Mouse (Mus musculus) bone marrow macrophage, adult 2 months (primary cell): Measurements from ENCODE around the gene Med12l. TPM values are rescaled to one million over a fixed set of nuclear protein-coding genes. Genes with fewer than 3 reads are reported as not detected.

Source experiments
- H3K27ac ChIP-seq: 2 replicates; pipeline ENCODE4 v1.5.1; 2012; ENCODE audit warnings: low read depth, low read length; ENCODE audit not compliant: insufficient read depth
- H3K4me1 ChIP-seq: 2 replicates; pipeline ENCODE4 v1.6.1; 2012; ENCODE audit warnings: low read length; ENCODE audit not compliant: control insufficient read depth, insufficient read depth
- H3K4me3 ChIP-seq: 2 replicates; pipeline ENCODE4 v1.5.1; 2012; ENCODE audit warnings: mild to moderate bottlenecking, low read length, moderate library complexity; ENCODE audit not compliant: insufficient read depth
- CTCF ChIP-seq: IDR thresholded peaks from 2 replicates; pipeline ENCODE4 v1.5.1; 2012; ENCODE audit warnings: low read depth, mild to moderate bottlenecking, low read length, moderate library complexity
- POLR2A ChIP-seq: IDR thresholded peaks from 2 replicates; pipeline ENCODE4 v1.6.1; 2012; ENCODE audit warnings: mild to moderate bottlenecking, low read depth, low read length, borderline replicate concordance
- polyA plus RNA-seq: library from polyadenylated mRNA; stranded (reverse); fragments of >200 nt; gene quantifications from 2 replicates; pipeline ENCODE4 v1.2.4, GENCODE M21; 2012; ENCODE audit not compliant: missing spikeins, insufficient read depth, insufficient read length

The Med12l gene
- polyA plus RNA-seq, 1 experiment = 0.44 TPM

DNA sequence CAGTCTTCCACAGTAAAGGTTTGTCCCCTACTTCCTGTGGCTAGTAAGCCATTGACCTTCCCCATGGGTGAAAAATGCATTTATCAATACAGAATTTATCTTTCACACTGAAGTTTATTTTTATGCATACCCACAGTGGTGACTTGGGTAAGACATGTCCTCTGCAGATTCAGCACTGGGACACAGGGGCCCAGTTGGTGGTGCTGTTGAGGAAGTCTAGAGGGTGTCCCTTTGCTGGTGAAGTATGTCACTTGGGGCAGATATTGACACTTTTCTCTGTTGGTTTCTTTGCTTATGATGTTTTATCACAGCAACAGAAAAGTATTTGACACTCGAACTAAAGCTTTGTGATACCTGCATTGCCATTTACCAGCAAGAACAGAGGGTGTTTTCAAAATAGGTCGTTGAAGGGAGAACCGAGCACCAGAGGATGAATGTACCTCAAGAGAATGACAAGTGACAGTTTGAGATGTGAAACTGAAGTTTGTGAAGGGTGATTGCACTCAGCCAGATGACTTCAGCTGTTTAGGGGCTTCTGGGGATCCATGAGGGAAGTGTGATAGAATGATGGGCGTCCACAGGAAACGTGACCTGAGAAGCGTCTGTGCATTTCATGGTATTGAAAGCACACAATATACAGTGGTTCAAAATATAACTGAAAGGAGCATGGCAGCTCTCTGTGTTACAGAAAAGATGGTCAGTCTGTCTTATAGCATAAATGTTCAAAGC is 169.0 kb downstream of the Med12l start:
- no peak overlapping the region for H3K27ac ChIP-seq
- no peak for TF ChIP-seq POLR2A
- no peak for TF ChIP-seq CTCF
- H3K4me3 ChIP-seq = no peak overlapping the region
- peaks cover 9% of the 10 kb centered on the region for H3K4me1 ChIP-seq

DNA sequence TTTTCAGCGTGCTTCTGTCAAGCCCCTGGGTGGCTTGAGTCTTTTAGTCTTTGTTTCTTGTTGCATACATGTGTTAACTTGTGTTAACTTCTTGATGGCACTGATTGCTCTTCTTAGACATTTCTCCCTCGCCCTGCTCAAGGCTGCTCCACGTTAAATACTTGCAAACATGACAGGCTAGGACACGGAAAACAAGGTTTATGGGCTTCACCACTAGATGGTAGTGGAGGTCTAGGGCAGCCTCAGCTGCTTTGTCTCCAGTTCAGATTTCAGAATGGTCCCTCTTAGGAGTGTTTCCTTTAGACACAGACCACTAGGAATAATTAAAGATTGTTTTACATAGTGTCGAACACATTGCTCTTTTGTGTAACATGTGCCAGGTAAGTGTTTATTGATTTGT is 169.6 kb downstream of the Med12l start:
- Histone ChIP-seq H3K4me1 (peaks cover 9% of the 10 kb centered on the region), H3K27ac (no peak overlapping the region), H3K4me3 (no peak overlapping the region)
- no peak for TF ChIP-seq CTCF
- TF ChIP-seq POLR2A = no peak

DNA sequence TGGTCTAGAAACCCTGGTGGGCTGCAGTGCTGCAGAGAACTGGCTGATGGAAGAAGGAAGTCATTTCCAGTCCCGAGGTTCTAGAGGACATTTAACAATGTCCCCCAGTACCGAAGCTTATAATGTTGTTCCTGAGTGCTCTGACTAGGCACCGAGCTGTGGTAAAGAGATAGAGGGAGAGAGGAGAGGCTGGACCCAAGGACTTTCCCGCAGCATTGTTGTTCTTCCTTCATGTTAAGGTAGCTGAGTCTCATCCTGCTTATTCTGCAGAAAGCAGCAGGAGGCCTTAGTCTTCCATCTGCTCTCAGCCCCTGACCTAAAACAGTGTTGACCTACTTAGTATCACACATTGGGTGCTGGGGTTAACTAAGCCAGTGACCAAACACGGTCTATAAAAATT is 171.2 kb downstream of the Med12l start:
- Histone ChIP-seq H3K27ac (no peak overlapping the region), H3K4me3 (no peak overlapping the region), H3K4me1 (peaks cover 6% of the 10 kb centered on the region)
- TF ChIP-seq CTCF (no peak), POLR2A (no peak)

DNA sequence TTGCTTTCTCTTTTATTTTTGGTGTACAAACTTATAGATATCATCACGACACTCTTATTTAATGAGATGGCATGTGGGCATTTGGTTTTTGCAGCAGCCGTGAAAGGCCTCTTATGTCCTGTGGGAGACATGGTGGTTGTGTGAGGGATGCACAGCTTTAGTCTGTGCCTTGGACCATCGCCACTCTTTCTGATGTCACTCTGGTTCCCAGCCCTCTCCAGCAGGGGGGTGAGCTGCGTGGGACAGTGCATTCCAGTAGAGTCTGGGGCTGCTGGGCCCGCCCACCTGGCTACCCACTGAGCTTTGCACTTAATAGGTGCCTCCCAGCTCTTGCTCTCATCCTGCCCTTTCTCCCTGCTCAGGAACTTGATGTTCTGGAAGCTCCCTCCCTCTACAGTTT is 175.5 kb downstream of the Med12l start:
- H3K4me1 ChIP-seq = peaks cover 6% of the 10 kb centered on the region

DNA sequence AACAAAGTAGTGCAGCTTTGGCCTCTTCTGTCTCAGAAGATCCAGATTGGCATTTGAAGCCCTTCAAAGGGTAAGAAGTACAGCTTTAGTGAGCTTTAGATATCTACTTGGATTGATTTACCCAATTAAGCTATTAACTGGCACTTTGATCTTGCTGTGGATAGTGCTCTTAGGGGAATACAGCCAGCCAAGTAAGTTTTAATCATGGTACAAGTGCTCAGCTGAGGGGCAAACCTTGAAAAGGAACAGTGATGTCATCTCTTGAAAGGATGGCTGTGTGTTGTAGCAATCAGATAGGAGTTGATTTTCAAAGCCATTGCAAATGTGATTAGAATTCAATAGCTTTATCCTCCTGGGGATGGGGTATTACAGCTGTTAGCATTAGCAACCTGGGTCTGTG is 176.5 kb downstream of the Med12l start:
- TF ChIP-seq POLR2A (no peak), CTCF (no peak)
- Histone ChIP-seq H3K4me1 (peaks cover 6% of the 10 kb centered on the region), H3K27ac (no peak overlapping the region), H3K4me3 (no peak overlapping the region)

More for the DNA sequence above, 175.5 kb downstream of the Med12l start:
- Histone ChIP-seq H3K27ac (no peak overlapping the region), H3K4me3 (no peak overlapping the region)
- no peak for TF ChIP-seq POLR2A
- TF ChIP-seq CTCF = no peak

DNA sequence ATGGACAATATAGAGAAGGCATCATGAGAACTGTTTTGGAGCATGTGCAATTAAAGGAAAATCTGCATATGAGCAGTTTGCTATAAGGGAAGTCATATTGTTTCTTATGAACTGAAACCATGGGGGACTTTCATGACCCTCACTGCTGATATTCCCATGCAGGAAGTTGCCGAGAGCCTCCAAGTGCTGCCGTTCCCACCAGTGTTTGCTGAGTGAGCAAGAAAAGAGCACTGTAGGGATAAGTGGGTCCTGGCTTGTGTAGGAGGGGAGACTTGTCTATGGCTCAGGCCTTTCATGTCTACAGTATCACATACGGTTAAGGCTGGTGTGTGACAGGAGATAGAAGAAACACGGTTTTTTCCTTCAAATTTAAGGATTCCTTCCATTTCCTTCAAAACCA is 180.0 kb downstream of the Med12l start:
- Histone ChIP-seq H3K4me3 (no peak overlapping the region), H3K4me1 (no peaks in the 10 kb centered on the region), H3K27ac (no peak overlapping the region)
- TF ChIP-seq POLR2A (no peak), CTCF (no peak)

DNA sequence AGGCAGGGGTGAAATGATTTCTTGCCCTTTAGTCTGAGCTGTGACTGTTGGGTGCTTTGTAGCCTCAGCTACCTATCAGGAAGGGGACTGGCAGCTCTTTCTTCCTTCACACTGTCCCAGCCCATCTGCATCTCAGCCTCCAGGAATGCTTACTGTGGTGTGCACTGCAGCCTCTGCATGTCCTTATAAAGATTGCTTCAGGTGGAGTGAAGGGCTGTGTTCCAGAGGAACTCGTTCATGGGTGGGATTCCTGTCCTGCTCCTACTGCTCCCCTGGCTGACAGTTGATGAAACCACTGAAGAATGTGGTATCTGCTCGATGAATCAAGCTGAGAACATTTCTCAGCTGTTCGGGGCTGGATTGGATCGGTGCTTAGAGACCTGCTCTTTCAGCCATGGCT is 181.7 kb downstream of the Med12l start:
- no peak overlapping the region for H3K27ac ChIP-seq
- H3K4me1 ChIP-seq = no peaks in the 10 kb centered on the region
- TF ChIP-seq CTCF (no peak), POLR2A (no peak)
- H3K4me3 ChIP-seq = no peak overlapping the region

DNA sequence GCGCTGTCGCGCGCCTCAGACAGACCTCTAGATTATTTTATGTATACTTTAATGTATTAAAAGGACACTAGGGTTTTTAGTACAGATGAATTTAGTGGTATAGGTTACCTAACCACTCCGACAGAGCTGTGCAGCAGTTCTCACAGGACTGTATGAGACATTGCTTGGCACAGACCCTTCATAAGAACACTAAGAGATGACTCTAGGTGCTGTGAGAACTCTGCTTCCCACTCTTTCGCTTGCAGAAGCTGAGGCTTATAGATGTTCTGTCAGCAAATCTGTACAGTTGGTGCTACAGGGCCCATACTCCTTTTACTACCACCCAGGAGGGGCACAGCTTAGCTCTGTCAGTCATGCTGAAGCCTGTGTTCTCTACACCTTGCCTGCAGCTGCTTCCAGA is 186.0 kb downstream of the Med12l start:
- Histone ChIP-seq H3K4me3 (no peak overlapping the region), H3K27ac (no peak overlapping the region), H3K4me1 (no peaks in the 10 kb centered on the region)
- TF ChIP-seq POLR2A (no peak), CTCF (no peak)

DNA sequence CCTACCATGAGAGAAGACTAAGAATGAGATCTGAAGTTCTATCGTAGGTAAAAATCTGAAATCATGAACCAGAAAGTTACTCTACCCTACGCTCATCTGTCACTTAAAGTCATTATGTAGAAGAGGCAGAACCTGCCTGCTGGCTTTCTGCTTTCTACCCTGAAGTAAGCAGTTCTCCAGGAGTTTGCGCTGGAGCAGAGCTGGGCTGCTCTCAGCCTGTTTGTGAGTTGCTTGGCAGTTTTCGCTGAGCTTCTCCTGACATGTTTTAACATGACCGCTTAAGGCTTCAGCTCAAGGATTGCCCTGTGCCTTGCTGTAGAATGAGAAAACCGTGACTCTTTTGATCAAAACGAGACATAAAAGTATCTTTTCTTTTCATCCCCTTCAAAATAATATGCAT is 188.5 kb downstream of the Med12l start:
- H3K27ac ChIP-seq = no peak overlapping the region
- H3K4me1 ChIP-seq = no peaks in the 10 kb centered on the region
- no peak overlapping the region for H3K4me3 ChIP-seq
- TF ChIP-seq CTCF (no peak), POLR2A (no peak)

DNA sequence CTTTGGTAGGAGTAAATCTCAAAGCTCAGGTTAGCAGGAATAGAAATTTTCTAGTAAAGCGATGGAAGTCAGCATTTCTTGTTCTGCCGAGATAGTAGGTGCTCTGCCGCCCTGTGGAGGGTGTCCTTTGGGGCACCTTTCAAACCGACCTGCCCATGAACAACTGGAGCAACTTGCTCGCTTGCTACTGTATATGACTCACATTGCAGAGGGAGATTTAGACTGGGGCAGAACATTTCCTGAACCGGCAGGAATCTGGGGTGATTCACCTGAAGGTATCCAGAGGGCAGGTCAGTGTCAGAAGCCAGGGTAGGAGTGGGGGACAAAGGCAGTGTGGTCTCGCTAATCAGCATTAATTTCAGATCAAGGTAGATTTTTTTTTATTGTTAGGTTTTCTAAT is 189.3 kb downstream of the Med12l start, which contains the start of gene Gpr87:
TSS of gene Gpr87 (minus strand) at position 167 of the 400 bp plus-strand sequence.
- H3K4me1 ChIP-seq = no peaks in the 10 kb centered on the region
- no peak within 1 kb of the TSS for H3K27ac ChIP-seq
- H3K4me3 ChIP-seq = no peak within 1 kb of the TSS
- TF ChIP-seq CTCF (no peak), POLR2A (no peak)
